Mouse (Mus musculus): ENCODE results near the gene Pttg1ip.

The Pttg1ip gene

GRCm38 (mm10) chr10:77606855-77607254 is 25.3 kb downstream of the Pttg1ip start:
- peak; percentile 82 for DNase-seq (ENCODE audit: low read depth)

DNA sequence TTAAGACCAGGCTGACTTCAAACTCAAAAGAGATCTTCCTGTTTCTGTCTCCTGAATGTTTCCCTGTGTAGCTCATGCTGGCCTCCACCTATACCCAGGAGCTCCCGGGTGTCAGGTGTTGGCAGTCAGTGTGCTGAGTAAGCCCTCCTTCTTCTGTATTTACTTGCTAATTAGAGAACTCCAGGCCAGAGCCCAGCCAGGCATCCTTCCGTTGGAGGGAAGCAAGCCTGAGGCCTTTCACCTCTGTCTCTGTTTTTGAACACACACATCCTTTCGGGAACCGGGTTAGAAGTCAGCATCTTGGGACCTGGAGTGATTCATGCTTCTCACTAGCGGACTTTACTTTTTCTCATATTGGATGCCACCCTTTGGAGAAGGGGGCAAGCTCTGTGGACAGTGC is 25.9 kb downstream of the Pttg1ip start:
- no peak for DNase-seq (ENCODE audit: low read depth)

GRCm38 (mm10) chr10:77608589-77608988 is 27.1 kb downstream of the Pttg1ip start:
- DNase-seq (ENCODE audit: low read depth), result no peak

DNA sequence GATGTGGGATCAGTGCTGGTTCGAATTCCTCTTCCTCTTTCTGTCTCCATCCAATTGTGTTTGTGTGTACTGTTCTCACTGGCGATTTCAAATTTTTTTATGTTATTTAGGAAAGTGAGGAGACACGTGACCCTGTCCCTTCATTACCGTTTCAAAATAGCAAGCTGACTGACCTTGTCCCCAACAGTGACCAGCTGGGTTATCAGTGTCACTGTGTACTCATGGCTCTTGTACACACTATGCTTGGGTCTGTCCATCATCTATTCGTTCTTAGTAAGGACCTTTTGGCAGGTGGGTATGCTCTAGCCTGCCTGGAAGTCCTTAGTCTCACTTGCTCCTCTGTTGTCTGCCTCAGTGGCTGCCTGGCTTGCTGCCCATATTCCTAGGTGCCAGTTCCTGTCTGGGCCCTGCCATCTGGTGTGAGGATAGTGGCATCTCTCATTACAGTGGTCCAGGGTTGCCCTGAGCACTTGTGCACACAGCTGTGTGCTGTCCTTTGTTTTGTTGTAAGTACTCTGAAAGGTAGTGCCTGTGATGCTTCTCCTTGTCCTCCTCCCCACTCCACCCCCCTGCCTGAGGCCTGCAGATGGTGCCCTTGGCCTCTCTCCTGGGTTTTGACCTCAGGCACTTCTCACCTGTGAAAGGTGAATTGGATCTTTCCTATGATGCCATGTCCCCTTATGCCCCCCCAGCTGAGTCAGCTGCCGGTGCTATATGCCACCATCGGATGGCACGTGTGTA is 28.9 kb downstream of the Pttg1ip start:
- DNase-seq (ENCODE audit: low read depth), result no peak

- DNase-seq (ENCODE audit: low read depth), result no peak
Observed at GRCm38 (mm10) chr10:77613409-77613808, 31.9 kb downstream of the Pttg1ip start.

GRCm38 (mm10) chr10:77615647-77616046 is 34.1 kb downstream of the Pttg1ip start:
- DNase-seq (ENCODE audit: low read depth), result no peak

- no peak for DNase-seq (ENCODE audit: low read depth)
Observed at GRCm38 (mm10) chr10:77616166-77616565, 34.6 kb downstream of the Pttg1ip start.

DNA sequence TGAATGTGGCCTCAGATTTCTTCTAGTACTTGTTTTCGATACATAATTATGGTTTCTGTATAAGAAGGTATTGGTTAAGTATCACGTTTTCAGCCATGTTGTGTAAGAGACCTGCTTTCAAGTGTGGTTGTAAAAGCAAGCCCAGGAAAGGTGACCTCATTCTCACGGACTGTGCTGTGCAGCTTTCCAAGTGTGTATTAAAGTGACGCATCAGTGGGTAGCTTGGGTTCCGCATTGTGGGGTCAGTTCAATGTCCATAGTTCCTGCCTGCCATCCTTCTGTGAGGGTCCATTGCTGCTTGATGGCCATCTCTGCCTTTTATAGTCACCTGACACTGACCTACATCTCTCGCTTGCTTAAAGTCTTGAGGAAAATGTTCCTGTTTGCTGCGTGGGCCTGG is 35.4 kb downstream of the Pttg1ip start:
- DNase-seq (ENCODE audit: low read depth), result no peak

DNA sequence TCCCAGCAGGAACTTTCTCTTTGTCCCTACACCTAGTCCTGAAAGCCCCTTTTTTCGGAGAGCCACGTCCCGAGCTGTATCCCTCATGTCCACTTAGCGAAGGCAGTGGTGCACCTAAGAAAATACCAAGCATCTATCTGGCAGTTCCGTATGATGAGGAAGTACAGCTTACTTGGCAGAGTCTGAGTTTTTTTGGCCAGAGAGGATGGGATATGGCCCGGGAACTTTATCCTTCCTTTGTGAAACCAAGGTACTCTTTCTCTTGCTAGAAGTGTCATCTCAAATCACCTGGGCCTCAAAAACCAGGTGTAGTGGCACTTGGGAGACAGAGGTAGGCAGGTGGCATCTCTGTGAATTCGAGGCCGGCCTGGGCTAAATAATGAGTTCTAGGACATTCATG is 40.0 kb downstream of the Pttg1ip start:
- no peak for DNase-seq (ENCODE audit: low read depth)

DNA sequence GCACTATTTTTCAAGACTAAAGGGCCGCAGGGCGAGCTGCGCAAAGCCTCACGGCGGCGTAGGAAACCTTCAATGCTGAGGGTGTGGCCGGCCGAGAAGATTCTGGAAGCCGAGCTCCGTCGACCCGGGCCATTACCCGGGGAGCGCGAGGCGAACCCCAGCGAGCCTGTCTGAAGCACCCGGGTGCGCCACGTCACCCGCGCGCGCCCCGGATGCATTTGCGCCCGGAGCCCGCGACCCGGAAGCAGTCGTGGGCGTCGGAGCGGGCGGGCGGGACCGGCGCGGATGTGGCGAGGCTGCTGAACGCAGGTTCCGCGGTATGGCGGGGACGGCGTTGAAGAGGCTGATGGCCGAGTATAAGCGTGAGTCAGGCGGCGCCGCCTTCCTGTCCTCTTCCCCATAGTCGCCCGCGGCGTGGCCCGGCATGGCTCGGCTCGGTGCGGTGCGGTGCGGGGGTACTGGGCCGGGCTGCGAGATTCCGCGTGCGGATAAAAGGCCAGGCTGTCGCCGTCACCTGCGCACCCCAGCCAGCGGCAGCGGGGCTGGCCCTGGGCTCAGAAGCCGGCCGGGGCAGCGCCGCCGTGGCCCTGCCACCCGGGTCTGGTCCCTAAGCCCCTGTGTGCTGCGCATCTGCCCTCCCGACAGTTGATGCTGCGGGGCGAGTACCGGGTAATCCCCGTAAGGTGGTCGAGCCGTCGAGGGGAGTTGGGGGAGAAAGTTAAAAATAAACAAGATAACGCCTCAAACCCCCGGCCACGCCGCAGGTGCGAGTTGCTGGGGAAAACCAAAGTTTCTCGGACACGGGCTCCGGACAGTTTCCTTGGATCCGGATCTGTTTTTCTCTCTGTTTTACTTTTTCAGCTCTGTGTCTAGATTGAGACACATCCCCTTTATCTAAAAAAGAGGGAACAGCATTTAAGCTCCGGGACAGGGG is 40.8 kb downstream of the Pttg1ip start, which contains the start of gene Ube2g2:
TSS of gene Ube2g2 (plus strand) at position 221 of the 934 bp plus-strand sequence.
- DNase-seq (ENCODE audit: low read depth), result peak; percentile 97

- peak; percentile 41 for DNase-seq (ENCODE audit: low read depth)
Observed at GRCm38 (mm10) chr10:77623069-77623492, 41.6 kb downstream of the Pttg1ip start.

DNA sequence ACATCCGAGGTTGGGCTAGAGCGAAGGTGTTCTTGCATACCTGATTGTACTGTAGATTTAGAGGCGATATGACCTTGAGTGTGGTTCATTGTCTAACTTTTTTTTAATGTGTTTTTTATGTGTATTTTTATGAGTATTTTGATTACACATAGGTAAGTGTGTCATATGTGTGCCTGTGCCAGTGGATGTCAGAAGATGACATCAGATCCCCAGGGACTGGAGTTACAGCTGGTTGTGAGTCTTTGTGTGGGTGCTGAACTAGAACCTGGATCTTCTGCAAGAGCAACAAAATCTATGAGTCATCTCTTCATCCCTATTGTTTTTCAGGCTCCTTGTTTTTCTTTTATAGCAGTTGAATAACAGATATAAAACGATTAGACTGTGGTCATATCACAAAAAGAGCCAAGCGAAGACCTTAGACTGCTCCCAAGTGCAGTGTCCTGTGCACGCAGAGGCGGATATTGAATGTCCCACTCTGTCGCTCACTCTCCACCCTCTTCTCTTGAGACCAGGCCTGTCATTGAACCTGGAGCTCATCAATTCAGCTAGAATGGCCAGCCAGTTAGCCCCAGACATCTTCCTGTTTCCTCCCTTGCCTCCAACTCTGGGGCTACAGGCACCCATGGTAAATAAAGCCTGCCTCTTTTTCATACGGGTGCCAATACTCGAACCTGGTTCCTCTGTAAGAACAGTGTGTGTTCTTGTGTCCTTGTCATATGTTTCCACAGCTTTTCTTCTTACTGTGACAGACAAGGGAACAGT is 42.3 kb downstream of the Pttg1ip start:
- DNase-seq (ENCODE audit: low read depth), result no peak

- no peak for DNase-seq (ENCODE audit: low read depth)
Observed at GRCm38 (mm10) chr10:77624570-77624995, 43.1 kb downstream of the Pttg1ip start.

DNA sequence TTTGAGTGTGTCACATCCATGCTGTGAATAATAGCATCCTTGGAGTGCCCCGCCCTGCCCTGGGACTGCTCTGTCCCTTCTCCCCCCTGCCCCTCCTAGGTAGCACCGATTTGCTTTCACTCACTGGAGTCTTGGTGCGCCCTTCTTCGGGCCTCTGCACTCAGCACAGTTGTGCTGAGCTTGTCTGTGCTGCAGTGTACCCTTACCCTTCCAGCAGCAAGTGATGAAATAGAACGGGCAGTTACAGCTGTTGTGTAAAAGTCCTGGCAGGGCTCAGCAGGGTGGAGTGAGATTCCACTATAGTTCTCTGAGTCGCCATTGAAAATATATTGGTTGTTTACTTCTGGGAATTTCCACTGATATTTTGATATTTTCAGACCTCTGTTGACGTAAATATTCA is 44.5 kb downstream of the Pttg1ip start:
- no peak for DNase-seq (ENCODE audit: low read depth)

DNA sequence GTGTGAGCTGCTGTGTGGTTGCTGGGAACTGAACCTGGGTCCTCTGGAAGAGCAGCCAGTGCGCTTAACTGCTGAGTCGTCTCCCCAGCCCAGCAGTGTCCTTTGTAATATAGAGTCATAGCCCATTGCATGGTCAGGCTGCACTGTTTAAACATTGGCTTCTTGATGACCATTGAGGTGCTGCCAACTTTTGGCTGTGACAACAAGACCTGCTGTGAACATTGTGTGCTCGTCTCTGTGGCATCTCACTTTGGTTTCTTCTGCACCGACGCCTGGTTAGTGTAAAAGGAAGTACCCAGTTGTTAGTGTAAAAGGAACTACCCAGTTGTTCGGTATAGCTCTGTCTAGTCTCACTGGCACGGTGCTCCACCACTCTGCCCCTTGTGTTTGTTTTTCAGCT is 45.1 kb downstream of the Pttg1ip start:
- DNase-seq (ENCODE audit: low read depth), result peak; percentile 20

GRCm38 (mm10) chr10:77627497-77627896 is 46.0 kb downstream of the Pttg1ip start:
- DNase-seq (ENCODE audit: low read depth), result peak; percentile 90

DNA sequence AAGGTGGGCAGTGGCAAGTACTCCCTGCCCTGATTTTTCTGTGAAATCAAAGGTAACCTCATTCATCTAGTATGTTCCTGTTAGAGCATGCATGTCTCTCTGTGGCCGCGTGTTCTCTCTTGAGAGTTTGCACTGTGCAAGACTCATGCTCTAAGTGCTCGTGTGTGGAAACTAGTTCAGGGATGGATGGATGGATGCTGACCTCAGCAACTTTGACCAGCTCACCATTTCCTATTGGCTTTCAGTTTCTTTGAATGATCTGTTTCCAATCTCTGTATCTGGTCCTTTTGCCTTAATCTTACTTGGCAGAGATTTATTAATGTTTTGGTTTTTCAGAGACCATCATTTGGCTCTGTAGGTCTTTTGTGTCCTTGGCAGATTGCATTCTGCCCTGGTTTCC is 47.6 kb downstream of the Pttg1ip start:
- no peak for DNase-seq (ENCODE audit: low read depth)

DNA sequence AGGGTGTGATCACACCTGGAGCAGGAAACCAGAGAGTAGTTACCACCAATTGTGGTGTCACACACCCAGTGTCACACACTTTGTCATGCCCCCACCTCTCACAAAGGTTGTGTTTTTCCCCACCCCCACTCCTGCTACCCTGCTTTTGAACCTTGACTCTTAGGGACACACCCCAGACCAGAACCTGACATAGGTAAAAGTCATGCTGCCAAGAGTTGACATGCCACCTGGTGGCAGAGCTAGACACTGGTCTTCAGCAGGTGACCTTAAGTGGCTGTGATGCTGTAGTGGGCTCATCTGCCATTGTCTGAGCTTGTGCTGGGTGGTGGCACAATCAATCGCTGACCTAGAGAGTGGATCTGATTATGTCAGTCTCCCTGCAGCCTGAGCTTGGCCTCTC is 48.5 kb downstream of the Pttg1ip start:
- DNase-seq (ENCODE audit: low read depth), result peak; percentile 56

- DNase-seq (ENCODE audit: low read depth), result no peak
Observed at GRCm38 (mm10) chr10:77634016-77634415, 52.5 kb downstream of the Pttg1ip start.

DNA sequence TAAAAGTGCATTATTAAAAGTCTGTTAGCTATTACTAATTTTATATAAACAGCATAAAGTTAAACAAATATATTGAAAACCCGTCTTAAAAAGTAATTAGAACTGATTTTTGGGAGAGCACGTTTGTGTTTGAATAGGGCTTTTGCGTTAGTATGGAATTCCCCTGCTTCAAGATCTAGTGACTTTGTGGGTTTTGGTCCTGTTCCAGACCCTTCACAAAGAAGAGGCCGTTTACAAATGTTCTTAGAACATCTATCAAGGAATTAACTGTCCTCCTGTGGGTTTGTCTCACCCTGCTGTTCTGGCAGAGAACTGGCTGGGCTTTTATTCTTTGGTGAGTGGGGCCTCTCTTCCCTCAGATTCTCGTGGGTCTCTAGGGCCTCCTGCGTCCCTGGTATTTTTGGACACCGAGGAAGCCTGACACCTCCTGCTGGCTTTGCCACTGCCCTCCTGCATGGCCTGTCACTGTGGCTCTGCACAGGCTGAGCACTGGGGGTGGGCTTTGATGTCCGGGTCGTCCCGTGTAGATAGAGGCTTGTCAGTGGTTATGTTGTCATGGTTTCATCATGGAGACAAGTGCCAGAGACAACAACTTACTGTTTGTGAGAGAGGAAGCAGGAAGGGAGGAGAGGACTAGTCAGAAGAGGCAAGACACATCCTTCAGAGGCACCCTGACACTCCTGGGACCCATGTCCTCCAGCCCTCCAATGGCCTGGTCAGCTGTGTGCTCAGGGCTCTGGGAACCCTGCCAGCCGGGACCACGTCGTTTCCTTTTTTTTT is 53.1 kb downstream of the Pttg1ip start:
- peak; percentile 24 for DNase-seq (ENCODE audit: low read depth)

GRCm38 (mm10) chr10:77636234-77636922 is 54.9 kb downstream of the Pttg1ip start:
- no peak for DNase-seq (ENCODE audit: low read depth)
